Mouse (Mus musculus) CD4-positive, CD25-positive, alpha-beta regulatory T cell, adult 2 months (primary cell): Measurements from ENCODE around the gene Gm4836.
"Not testable (repeated sequence)": the region's sequence is repeated elsewhere in the genome, so short reads cannot be mapped to it uniquely, and the experiment has no call there.

Source experiments
- DNase-seq: peaks from one replicate; pipeline ENCODE4 v3.0.0-alpha.2; 2012; ENCODE audit warnings: low read depth, low spot score

The Gm4836 gene

DNA sequence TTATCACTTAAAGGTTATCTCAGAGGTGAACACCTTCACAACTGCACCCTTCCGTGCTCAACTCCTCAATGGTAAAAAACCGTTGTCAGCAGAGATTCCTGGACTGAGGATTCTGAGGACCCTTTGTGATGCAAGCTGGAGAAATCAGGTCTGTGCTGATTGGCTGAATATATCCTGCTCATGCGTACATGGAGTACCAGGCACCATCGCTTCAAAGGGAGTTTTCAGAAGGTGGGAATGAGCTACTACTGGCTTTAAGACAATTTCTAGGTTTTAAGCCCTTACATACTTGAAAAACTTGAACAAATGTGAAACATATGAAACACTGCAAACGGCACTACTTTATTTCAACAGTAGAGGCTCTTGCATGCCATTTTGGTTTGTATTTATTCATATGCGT, at the start of gene Gm4836:
Gene Gm4836, minus strand, starts transcription at position 101 of the 400 bp plus-strand sequence.
- not testable (repeated sequence) for DNase-seq
